Mouse (Mus musculus) cerebellum, postnatal 36 days (tissue): Measurements from ENCODE around the gene Gm5890.
"Not testable (repeated sequence)": the region's sequence is repeated elsewhere in the genome, so short reads cannot be mapped to it uniquely, and the experiment has no call there.

Source experiments
- DNase-seq, 2 experiments: peaks; one replicate each; pipeline ENCODE4 v3.0.0; 2021 to 2022; ENCODE audit warnings: mixed read lengths in 2 of 2

The Gm5890 gene

GRCm38 (mm10) chr7:20262734-20263133, at the start of gene Gm5890:
TSS of gene Gm5890 (minus strand) at chr7:20262834.
- not testable (repeated sequence) for DNase-seq

- DNase-seq: not testable (repeated sequence)
Measured at GRCm38 (mm10) chr7:20233728-20234127, 28.9 kb downstream of the Gm5890 start, which contains the start of gene Gm4498. TSS of gene Gm4498 (minus strand) at chr7:20233828.
